Mouse (Mus musculus) left cerebral cortex, adult 9 months (tissue): Measurements from ENCODE around the gene Phgr1.
A peak's percentile ranks its signal among the peaks of the same experiment; 100 is the strongest.

Source experiments
- DNase-seq, 2 experiments: peaks; one replicate each; pipeline ENCODE4 v3.0.0; 2022; ENCODE audit warnings: low spot score in 2 of 2

The Phgr1 gene

DNA sequence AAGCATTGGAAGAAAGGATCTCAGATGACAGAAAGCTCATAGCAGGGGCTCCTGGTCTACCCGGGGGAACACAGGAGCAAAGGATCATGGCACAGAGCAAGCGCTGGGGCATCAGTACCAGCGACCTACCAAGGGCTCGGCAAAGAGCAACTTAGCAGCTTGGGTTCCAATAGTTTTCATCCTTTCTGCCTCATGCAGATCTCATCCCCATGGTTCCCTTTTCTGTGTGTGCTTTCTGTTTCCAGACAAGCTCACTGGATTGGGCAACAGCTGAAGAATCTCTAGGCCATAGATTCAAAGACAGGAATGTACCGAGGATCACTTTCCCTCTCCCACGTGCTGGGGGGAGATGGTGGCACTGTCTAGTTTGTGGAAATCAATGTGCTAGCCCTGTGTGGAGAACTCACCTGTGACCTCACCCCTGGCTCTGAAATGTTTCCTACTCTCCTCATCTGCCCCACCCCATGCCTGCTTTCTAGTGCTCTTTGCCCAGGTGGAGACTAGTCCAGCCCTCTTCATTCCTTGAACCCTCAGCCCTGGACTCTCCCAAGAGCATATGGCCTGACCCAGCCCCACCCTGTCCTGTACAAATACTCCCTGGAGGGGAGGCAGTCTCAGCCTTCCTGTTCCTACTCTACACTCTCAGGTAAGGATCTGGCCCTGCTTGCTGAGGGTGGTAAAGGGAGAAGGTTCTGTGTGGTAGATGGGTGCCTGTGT lies at the start of gene Phgr1:
TSS of gene Phgr1 (plus strand) at position 612 of the 717 bp plus-strand sequence.
- DNase-seq, result no peak

DNA sequence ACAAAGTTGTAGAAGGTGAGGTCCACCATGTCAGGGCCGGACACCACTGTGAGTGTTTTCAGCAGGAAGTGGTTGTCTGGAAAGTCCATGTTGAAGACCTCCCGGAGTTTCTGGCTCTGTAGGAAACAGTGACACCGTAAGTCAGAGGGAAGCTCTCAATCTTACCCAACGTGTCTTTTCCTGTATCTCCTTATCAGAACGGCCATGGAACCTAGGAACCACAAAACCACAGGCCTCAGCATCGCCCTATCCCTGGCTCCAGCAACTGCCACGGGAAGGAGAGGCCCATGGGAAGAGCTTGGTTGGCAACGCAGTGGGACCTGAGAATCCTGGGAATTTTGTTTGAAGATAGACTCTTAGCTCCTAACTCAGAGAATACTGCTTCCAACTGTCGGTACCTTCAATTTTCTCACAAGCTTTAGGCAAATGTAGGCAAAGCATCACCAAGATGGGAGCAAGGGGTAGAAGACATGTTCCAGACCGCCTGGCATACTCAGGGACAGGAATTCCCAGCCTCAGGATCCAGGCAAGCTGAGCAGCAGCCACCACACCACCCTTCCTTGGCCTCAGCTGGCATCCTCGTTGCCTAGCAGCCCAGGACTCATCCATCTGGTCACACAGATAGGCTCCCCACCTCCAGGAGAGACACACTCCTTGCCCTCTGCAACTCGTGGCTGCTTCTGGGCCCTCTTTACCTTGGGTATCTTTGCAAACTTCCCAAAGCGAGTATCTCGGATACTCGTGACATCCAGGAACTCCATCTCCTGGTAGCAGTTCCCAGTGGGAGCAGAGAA lies 48.7 kb upstream of the Phgr1 start:
- no peak for DNase-seq

DNA sequence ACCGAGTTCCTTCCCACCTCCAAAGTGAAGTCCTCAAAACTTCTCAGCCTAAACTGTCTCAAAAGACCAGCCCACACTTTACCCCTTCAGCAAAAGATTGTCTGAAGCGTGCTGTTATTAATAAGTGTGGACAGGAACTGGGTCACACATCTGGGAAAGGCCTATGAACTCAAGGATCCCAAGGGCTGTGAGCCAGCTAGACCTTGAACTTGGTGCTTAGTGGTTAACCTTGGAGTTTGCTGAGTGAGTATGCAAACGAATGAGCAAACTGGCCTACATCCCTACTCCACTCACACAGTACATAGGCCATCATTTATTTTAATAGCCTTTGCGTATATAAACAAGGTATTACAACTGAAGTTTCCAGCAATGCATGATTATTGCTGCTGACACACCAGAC lies 47.1 kb upstream of the Phgr1 start:
- no peak for DNase-seq

DNA sequence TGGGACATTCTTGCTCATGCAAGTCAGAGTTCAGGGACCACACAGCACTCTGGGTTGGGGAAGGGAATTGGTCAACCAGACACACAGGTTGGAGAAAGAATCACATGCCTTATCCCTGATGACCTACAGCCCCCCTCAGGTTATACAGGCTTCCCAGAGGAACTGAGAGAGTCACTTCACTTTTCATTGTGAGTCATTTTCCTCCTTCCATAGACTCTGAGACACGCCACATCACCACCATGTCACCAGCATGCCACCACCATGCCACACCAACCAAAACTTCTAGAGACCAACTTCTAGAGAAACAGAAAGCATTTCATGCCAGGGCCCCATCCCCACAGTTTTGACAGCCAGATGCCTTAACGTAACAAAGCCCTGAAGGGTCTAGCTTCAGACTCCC lies 45.7 kb upstream of the Phgr1 start:
- no peak for DNase-seq

DNA sequence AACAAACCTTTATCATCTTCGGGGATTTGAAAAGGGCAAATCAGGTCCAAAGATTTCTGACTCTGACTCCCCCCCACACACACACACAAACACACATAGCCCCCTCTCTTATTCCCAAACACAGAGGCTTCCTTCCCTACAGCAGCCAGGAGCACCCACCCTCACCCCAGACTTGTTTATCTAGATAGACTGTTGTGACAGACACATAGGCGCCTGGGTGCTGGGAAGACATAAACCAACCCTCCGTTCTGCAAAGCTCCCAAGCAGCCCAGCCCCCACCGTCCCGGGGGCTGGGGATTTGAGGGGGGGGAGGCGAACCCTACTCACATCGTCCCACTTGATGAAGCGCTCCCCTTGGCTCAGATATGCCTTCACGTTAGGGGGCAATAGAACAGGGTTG lies 44.7 kb upstream of the Phgr1 start:
- no peak for DNase-seq

DNA sequence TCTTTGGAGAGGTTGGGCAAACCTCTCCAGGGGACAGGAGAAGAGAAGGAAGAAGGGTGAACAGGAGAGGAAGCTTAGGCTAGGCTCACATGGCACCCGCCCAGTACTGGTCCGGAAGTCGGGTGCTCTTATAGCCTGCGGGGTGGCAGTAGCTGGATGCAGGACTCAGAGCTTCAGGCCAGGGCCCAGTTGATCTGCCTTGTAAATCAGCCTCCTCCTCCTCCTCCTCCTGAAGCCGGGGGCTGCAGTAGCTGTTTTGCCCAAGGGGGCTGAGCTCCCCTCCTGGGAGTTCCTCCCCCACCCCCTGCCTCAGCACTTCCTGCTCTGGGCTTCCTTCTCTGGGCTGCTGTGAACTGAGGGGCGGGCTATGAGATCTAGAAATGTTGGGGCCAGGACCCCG lies 44.2 kb upstream of the Phgr1 start, which contains the start of gene Plcb2:
TSS of gene Plcb2 (minus strand) at position 102 of the 400 bp plus-strand sequence.
- DNase-seq, result no peak

DNA sequence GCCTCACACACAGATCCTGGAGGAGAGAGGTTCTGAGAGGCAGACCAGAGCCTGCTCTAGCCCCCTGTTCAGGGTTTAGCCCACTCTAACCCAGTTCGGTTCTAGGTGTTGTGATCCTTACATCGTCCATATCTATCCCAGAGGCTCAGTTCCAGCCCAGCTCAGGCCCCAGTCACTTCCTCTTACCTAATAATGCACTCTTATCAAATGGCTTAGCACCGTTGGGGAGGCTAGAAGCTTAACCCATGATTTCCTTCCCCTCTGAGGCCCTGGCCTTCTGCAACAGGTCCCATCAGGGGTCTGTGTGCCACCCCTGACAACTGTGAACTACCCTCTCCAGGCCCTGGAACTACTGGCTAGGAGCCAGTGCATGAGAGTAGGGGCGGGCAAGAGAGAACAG lies 43.4 kb upstream of the Phgr1 start:
- no peak for DNase-seq

DNA sequence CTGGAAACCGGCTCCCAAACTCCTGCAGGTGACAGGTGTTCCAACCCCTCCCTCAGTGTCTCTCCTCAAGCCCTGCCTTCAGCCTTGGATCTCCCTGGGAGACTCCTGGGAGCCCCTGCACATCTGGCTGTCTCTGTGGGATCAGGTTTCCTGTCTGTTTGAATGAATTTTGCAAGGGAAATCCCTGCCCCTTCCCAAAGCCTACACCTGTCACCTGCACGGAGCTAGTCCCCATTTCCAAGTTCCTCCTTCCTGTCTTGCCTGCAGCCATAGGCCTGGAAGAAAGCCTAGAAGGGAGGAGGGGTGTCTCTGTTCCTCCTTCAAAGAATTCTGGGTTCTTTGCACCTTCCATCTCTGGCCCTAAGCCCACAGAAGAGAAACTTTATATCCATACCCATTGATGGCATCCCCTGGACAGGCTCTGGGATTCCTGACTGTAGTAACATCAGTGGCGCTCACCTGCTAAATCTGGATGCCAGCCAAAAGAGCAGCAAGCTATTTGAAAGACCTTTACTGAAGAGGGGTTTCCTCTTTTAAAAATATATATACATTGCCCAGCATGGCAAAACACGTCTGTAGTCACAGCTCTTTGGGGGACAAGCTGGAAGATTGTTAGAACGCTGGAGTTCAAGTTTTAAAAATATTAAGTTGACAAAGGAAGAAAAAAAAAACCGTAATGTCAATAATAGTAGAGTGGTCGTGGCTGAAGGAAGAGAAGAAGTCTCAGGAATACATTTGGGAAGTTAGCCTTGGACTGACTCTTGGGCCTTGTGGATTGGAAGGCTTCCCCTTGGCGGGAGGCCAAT lies 42.5 kb upstream of the Phgr1 start:
- no peak for DNase-seq

DNA sequence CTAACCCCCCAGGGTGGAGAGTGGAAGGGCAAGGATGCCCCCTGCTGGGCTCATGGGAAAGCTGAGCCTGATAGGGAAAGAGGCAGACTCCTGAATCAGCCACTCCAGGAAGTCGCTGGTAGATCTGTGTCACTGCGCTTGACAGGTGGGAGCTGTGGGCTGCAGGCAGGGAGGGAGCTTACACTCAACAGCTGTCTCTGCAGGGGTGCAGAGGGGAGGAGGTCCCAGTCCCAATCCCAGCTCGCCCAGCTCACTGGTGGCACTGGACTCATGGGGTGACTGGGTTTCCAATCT lies 42.0 kb upstream of the Phgr1 start:
- DNase-seq, result peak in 1 of 2 experiments; percentile 80

DNA sequence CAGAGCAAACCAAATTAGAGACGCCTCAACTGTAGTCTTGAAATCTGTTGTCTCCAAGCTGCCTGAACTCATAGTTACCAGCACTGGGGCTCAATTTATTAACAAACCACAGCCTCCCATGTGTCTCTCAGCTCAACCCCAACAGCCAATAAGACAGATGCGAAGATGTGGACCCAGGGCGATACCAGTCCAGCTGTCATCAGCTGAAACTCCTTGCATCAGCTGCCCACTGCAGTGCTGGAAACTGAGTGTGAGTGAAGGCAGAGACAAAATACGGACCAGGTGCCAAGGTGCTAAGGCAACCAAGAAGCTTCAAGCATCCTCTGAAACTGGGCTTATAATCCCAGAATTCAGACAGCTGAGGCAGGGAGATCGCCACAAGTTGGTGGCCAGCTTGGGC lies 40.6 kb upstream of the Phgr1 start:
- DNase-seq, result no peak

DNA sequence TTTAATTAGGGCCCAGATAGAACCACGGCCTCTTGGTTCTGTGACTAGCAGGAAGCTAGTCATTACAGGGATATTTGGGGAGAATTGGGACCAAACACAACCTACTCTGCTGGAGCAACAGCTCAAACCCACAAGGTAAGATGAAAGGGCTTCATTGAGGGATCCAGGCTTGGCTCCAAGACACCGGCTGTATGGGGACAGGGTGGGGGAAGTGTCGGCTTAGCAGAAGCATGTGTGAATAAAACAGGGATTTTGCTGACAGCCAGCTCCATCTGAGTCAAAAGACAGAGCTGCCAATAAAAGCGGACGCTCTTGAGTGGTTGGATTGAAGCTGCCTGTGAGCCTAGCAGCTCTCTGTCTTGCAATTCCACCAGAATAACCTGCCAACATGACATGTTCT lies 39.2 kb upstream of the Phgr1 start:
- DNase-seq, result no peak

DNA sequence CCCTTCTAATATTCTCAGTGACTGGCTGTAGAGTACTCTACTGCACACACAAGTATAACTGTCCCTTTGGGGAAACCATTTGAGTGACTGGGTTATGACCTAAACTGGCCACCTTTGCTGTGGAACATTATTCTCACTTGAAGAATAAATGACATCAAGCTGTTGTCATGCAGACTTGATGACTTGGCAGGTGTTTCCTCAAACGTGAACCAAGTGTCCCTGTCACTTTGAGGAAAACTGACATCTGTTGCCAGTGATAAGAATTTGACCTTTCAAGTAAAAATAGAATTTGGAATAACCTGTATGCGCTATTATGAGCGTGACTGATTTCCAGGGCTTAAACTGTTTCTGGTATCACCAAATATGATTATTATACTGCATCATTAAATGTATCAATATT lies 32.2 kb upstream of the Phgr1 start:
- DNase-seq, result no peak

DNA sequence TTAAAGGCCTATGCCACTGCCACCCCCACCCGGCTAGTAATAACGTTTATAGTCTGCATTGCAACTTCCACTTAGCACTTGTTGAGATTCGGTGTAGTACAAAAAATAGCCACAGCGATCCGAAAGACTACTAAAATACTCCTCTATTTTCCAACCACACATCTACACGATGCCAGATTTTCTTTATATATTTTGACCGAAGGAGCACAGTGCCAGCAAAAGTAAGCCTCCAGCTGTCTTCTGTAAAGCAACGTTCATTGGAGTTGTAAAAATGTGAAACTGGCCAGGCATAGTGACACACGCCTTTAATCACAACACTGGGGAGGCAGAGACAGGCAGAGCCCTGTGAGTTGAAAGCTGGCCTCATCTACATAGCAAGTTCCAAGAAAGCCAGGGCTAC lies 31.4 kb upstream of the Phgr1 start:
- DNase-seq, result peak in 1 of 2 experiments; percentile 58

DNA sequence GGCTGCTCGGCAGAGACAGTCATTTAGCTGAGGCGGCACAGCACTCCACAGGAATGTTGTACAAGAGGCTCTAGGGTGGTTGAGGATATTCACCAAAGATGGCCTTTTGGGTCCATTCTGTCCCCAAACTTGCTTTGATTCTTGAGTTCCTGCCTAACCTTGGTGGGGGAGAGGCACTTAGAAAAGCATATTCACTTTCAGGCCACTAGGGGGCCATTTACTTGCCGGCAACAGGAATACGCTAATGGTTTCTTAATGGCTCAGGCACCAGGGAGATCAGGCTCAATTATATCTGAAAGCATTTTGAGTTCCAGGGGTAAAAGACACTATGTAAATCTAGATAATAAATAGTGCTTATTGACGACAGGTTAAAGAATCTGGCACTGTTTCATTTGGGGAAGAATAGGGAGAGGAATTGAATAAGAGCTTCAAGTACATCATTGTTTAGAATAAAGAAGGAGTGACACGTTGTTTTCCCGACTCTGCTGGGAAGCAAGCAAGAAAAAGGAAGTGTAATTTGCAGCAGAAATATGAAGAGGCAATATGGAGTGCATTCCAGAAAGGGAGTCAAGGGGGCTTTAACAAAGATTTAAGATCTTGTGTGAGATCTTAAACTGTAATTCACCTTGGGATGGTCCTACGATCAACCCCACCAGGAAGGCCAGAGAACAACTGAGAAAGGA lies 29.2 kb upstream of the Phgr1 start:
- DNase-seq, result peak in 1 of 2 experiments; percentile 59

DNA sequence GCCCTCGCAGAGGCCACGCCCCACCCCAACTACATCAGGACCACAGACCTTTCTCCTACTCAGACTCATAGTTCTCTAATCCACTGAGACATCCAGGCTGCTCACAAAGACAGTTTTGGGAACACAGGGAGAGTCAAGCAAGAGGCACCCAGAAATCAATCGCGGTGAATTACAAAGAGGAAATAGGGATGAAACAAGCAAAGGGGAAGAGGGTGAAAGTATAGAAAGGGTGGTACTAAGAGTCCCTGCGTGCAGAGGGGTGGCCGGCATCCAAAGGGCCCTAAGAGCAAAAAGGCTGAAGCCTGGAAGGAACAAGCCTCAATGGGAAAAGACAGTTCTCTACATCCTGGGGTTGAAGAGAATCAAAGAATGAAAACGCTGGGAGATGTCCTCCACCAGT lies 27.9 kb upstream of the Phgr1 start:
- no peak for DNase-seq

DNA sequence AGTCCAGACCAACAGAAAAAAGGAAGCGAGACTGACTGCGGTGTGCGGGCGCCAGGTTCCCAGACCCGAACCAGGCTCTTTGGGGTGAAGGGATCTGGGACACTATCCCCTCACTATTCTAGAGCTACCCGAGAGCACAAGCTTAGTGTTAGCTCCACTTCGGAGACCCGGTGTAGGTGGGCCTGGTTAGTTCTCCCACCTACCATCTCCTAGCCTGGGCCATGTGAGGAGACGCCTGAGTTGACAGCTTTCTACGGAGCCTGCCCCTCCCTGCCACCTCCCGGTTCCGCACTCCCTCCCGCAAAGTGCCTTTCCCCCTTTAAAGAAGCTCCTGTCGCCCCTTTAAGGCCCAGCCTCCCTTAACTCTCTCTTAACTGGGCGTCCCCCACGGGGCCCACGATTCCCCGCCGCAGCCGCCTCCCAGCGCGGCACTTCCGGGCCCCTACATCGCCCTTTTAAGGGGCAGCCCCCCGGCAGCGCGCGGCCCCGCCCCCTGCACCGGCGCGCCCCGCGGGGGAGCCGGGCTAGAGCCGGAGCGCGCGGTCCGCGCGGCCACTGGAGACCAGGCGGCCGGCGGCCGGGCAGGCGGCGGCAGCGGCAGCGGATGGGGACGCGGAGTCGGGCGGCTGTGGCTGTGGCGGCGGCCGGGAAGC lies 27.2 kb upstream of the Phgr1 start, which contains the start of gene Inafm2:
TSS of gene Inafm2 (plus strand) at position 527 of the 653 bp plus-strand sequence.
- peak; percentile 84 to 91 for DNase-seq

DNA sequence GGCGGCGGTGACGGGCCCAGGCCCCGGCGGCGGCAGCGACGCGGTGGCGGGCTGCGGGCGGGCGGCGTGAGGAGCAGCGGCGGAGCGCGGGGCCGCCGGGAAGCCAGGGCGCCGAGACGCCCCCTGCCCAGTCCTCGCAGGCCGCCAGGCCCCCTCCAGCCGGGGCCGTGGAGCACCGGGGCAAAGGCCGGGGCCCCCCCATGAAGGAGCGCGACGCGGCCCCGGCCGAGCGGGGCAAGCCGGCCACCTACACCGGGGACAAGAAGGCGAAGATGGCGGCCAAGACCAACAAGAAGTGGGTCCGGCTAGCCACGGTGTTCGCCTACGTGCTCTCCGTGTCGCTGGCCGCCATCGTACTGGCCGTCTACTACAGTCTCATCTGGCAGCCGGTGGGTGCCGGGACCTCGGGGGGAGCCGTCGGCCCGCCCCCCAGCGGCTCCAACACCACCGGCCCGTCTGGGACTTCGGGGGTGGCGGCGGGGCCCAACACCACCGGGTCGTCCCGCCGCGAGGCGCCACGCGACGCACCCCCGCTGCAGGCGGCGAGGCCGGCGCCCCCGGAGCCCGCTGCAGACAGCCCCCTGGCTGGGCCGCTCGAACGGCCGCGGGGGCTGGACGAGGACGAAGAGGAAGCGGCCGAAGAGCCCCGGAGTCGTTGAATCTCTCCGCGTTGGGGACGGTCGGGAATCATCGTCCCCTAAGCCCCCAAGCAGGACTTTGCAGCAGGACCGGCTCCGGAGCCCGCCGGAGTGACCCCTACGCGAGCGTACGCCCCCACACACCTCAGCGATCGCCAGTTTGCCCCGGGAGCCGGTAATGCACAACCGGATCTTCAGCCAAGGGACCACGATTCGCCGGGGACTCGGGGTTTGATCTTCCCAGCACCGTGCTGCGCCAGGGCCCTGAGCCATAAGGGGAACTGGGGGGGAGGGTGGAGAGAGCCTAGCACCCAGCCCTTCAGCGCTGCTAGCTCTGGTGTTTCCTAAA lies 26.4 kb upstream of the Phgr1 start:
- DNase-seq, result no peak

DNA sequence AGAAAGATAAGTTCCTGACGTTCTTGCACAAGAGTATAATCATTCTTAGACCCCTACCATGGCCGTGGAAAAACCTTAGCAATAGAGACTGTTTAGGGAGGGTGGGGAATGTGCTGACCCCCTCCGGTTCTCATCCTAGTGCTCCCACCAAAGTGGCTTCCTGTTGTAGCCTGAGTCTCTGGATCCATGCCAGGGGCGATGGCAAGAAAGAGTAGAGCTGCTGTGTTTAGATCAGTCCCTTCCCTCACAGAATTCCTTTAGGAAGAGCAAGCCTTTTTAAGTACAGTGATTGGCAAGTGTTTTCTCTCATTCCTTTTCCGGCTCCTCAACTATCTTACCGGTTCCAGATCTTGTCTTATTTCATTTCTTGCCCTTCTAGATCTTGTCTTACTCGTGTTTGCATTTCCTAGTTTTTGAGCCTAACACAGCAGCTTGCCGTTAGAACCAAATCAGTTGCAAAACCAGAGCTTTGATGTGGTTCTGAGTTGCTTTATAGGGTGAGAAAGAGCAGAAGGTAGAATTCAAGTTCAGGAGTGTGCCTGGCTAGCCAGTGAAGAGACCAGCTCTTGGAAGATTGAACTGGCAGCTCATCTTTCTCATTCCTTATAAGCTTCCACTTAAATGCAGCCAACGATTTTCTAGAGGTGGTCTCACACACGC lies 25.1 kb upstream of the Phgr1 start:
- DNase-seq, result no peak

DNA sequence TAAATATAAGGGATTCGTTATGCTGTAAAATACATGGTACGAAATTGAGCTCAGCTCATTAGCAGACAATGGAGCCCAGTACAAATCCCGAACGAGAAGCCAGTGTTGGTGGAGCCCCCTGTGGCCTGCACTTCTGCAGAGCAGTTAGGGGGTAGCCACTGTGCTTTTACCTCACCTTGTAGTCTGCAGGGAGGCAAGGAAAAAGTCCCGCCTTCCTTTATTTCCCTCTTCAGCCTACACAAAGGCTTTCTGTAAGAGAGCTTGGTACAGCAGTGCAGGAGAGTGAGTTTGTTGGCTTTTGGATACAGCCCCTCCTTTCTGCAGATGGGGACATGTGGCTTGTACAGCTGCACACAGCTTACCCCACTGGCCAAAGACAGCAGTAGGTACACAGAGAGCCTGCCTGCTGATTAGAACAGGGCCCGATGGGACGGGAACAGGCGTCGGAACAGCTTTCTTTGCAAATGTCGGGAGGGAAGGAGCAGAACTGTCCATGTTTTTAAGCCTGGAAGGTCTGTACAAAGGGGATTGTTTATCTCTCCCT lies 23.2 kb upstream of the Phgr1 start:
- no peak for DNase-seq
